Mouse (Mus musculus) heart, embryonic 13.5 days (tissue): ENCODE measurements around the gene Col4a2. TPM values are rescaled to one million over a fixed set of nuclear protein-coding genes. Genes with fewer than 3 reads are reported as not detected.

ENCODE experiments used
- ATAC-seq: fragments of 200-750 bp; cut with Nextera tagmentation; 2 replicates; pipeline ENCODE4 v1.8.0; 2017; ENCODE audit warnings: moderate TSS enrichment; ENCODE audit not compliant: insufficient number of reproducible peaks, low FRiP score, low TSS enrichment; ENCODE audit errors: extremely low read depth
- H3K27ac ChIP-seq: fragments of 300-500 bp; sonication (generic); replicated peaks from 2 replicates; pipeline ENCODE4 v1.5.1; 2015; ENCODE audit warnings: moderate library complexity, mild to moderate bottlenecking, inconsistent platforms
- H3K27me3 ChIP-seq: fragments of 300-500 bp; sonication (generic); replicated peaks from 2 replicates; pipeline ENCODE4 v1.6.1; 2015; ENCODE audit warnings: mild to moderate bottlenecking, inconsistent platforms
- H3K36me3 ChIP-seq: fragments of 300-500 bp; sonication (generic); 2 replicates; pipeline ENCODE4 v1.6.1; 2015; ENCODE audit warnings: mild to moderate bottlenecking, inconsistent platforms
- H3K4me1 ChIP-seq: fragments of 300-500 bp; sonication (generic); 2 replicates; pipeline ENCODE4 v1.6.1; 2015; ENCODE audit warnings: inconsistent platforms
- H3K4me2 ChIP-seq: fragments of 300-500 bp; sonication (generic); 2 replicates; pipeline ENCODE4 v1.6.1; 2015; ENCODE audit warnings: inconsistent platforms, mild to moderate bottlenecking, moderate library complexity
- H3K4me3 ChIP-seq: fragments of 300-500 bp; sonication (generic); 2 replicates; pipeline ENCODE4 v1.5.1; 2015; ENCODE audit warnings: moderate library complexity, mild to moderate bottlenecking, inconsistent platforms
- H3K9ac ChIP-seq: fragments of 300-500 bp; sonication (generic); 2 replicates; pipeline ENCODE4 v1.6.1; 2015; ENCODE audit warnings: inconsistent platforms, mild to moderate bottlenecking, moderate library complexity
- H3K9me3 ChIP-seq: fragments of 300-500 bp; sonication (generic); 2 replicates; pipeline ENCODE4 v1.6.1; 2016; ENCODE audit warnings: inconsistent platforms
- WGBS: fragments of 180-500 bp; shearing (Covaris S2); methylation state at CpG from one replicate; pipeline ENCODE4 v1.1.7; 2015; ENCODE audit warnings: mixed read lengths; 5-methylcytosine and 5-hydroxymethylcytosine counted together
- polyA plus RNA-seq: library from polyadenylated mRNA; unstranded; fragments of >200 nt; fragmentation: Nextera tagmentation; extraction: Ambion mirVana; gene quantifications from 2 replicates; pipeline ENCODE4 v1.2.1, GENCODE M21; 2015

The Col4a2 gene
- polyA plus RNA-seq, 1 experiment from 2014 or later: 71.5 TPM

DNA sequence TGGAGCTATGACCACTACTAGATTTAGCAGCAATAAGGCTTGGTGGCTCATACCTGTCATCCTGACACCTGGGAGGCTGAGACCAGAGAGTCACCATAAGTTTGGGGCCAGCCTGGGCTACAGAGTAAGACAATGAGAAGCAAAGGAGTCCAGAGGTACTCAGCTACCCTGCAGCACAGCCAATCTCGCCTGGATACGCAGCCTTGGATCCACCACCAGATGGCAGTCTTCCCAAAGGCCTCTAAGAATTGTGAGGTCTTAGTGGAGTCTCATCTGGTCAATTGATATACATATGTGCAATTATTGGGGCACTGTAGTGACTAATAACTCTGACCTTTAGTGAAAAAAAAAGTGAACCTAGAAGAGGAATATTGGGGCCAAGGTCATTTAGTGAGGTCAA lies 107.0 kb downstream of the Col4a2 start:
- Histone ChIP-seq H3K36me3 (peaks cover 62% of the 10 kb centered on the region), H3K27ac (peak overlapping the region; percentile 53)
- WGBS: 12% methylated on average over 2 of the region's 2 CpGs

DNA sequence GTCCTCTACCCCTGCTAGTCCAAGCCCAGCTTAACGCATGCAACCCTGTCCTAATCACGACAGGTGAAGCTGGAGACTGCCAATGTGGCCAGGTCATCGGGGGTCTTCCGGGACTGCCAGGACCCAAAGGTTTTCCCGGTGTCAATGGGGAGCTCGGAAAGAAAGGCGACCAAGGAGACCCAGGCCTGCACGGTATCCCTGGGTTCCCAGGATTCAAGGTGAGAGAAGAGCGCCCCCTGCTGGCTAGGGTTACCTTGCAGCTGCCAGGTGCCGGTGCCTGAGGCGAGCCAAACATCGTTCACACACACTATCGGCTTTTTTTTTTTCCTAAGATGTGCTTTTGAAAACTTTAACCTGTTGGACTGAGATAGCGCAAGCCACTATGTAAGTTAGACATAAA lies 108.5 kb downstream of the Col4a2 start:
- H3K4me3 ChIP-seq: no peak overlapping the region
- no peak overlapping the region for H3K4me2 ChIP-seq
- no peak for ATAC-seq
- peaks cover 31% of the 10 kb centered on the region for H3K4me1 ChIP-seq
- H3K36me3 ChIP-seq: peaks cover 62% of the 10 kb centered on the region
- 57% methylated on average over 14 of the region's 14 CpGs for WGBS
- H3K9ac ChIP-seq: no peak overlapping the region
- H3K27me3 ChIP-seq: no peaks in the 10 kb centered on the region
- H3K27ac ChIP-seq: no peak overlapping the region
- H3K9me3 ChIP-seq: no peaks in the 10 kb centered on the region

More for the DNA sequence above, 107.0 kb downstream of the Col4a2 start:
- Histone ChIP-seq H3K27me3 (no peaks in the 10 kb centered on the region), H3K9me3 (no peaks in the 10 kb centered on the region), H3K4me2 (no peak overlapping the region), H3K9ac (no peak overlapping the region), H3K4me1 (peaks cover 31% of the 10 kb centered on the region), H3K4me3 (no peak overlapping the region)
- ATAC-seq: peak; percentile 51; the same call in 1 of the 2 replicates

DNA sequence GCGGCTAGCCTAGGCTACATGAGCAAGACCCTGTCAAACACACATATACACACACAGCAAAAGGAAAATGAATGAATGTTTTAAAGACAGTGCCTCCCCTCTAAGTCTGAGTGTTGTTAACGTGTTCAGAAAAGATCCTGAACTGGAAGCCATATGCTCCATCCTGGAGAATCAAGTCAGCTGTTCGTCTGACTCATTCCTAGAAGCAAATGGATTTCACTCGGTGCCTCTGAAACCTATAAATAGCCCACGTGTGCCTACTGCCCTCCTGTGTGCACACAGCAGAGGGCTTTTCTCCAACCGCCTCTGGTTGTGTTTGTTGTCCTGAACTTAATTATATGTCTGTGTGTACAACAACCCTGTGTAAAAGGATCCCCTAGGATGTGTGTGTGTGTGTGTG lies 109.4 kb downstream of the Col4a2 start:
- Histone ChIP-seq H3K36me3 (peaks cover 63% of the 10 kb centered on the region), H3K27ac (no peak overlapping the region; the same call in 1 of the 2 replicates), H3K27me3 (no peaks in the 10 kb centered on the region), H3K4me2 (no peak overlapping the region), H3K9ac (no peak overlapping the region), H3K9me3 (no peaks in the 10 kb centered on the region), H3K4me3 (no peak overlapping the region), H3K4me1 (peaks cover 31% of the 10 kb centered on the region)
- WGBS: 46% methylated on average over 6 of the region's 6 CpGs
- ATAC-seq: no peak

DNA sequence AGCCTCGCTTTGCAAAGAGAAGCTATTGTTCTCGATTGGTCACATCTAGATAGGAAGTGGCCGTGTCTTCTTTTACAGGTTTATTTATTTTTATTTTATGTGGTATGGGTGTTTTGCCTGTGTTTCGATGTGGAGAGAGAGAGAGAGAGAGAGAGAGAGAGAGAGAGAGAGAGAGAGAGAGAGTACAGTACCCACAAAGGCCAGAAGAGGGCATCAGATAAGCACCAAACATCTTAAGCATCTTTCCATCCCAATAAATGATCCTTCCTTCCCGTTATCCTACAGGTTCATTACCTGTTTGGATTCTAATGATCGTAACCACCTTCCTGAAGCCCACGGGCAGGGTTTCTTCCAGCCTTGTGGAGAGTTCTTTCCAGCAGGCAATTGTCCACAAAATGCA lies 110.5 kb downstream of the Col4a2 start:
- Histone ChIP-seq H3K4me1 (peaks cover 30% of the 10 kb centered on the region), H3K9ac (no peak overlapping the region), H3K27me3 (no peaks in the 10 kb centered on the region), H3K4me3 (no peak overlapping the region), H3K36me3 (peaks cover 67% of the 10 kb centered on the region), H3K27ac (no peak overlapping the region), H3K4me2 (no peak overlapping the region), H3K9me3 (no peaks in the 10 kb centered on the region)
- no peak for ATAC-seq
- WGBS: 58% methylated on average over 7 of the region's 7 CpGs

DNA sequence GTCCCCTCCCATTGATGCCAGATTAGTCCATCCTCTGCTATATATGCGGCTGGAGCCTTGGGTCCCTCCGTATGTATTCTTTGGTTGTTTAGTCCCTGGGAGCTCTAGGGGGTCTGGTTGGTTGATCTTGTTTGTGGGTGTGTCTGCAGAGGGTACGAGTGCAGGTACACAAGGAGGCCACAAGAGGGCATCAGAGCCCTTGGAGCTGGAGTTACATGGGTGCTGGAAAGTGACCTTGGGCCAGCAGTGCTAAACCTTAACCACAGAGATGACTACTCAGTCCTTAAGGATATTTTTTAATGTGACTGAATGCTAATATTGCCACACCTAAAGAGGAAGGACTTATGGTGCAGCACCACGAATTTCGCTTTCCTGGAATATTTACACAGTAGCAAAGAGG lies 118.1 kb downstream of the Col4a2 start:
- Histone ChIP-seq H3K4me1 (no peaks in the 10 kb centered on the region), H3K27ac (no peak overlapping the region), H3K9ac (no peak overlapping the region), H3K4me2 (no peak overlapping the region), H3K27me3 (no peaks in the 10 kb centered on the region), H3K9me3 (no peaks in the 10 kb centered on the region), H3K36me3 (peaks cover 94% of the 10 kb centered on the region), H3K4me3 (no peak overlapping the region)
- no peak for ATAC-seq
- 56% methylated on average over 5 of the region's 5 CpGs for WGBS

DNA sequence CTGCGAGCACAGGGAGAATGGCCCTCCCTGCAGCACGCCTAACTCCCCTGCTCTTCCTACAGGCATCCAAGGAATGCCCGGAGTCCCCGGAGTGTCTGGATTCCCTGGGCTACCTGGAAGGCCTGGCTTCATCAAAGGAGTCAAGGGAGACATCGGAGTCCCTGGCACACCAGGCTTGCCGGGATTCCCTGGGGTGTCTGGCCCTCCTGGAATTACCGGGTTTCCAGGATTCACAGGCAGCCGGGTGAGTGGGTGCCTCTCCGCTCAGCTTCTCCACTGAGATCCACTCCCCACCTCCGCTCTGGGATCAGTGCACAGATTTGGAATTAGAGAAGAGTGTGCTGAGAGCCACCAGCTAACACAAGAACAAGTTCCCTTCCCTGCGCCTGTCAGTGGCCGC lies 125.3 kb downstream of the Col4a2 start:
- Histone ChIP-seq H3K4me2 (no peak overlapping the region), H3K4me1 (no peaks in the 10 kb centered on the region), H3K9me3 (no peaks in the 10 kb centered on the region), H3K9ac (no peak overlapping the region), H3K4me3 (no peak overlapping the region), H3K36me3 (peaks cover 99% of the 10 kb centered on the region), H3K27ac (no peak overlapping the region), H3K27me3 (no peaks in the 10 kb centered on the region)
- WGBS: 44% methylated on average over 12 of the region's 12 CpGs
- no peak for ATAC-seq

DNA sequence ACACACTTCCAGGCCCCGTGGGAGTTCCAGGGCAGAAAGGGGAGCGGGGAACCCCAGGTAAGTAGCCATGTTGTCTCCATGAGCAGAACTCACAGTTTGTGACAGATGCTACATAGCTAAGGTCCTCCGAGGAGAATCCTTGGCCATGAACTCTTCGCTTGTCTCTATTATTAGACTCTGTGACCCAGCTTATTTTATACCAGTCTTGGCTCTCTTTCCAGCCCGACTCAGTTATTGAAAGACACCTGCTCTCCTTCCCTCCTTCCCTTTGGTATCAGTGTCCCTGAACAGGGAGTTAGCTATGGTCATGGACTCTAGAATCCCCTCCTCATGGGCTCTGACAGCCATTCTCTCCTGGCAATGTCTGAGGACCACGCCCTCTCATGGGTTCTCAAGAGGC lies 128.7 kb downstream of the Col4a2 start:
- ATAC-seq: no peak
- Histone ChIP-seq H3K4me2 (no peak overlapping the region), H3K36me3 (peaks cover 99% of the 10 kb centered on the region), H3K4me3 (no peak overlapping the region), H3K27me3 (no peaks in the 10 kb centered on the region), H3K9ac (no peak overlapping the region), H3K4me1 (no peaks in the 10 kb centered on the region), H3K9me3 (no peaks in the 10 kb centered on the region), H3K27ac (no peak overlapping the region)
- 81% methylated on average over 6 of the region's 6 CpGs for WGBS

DNA sequence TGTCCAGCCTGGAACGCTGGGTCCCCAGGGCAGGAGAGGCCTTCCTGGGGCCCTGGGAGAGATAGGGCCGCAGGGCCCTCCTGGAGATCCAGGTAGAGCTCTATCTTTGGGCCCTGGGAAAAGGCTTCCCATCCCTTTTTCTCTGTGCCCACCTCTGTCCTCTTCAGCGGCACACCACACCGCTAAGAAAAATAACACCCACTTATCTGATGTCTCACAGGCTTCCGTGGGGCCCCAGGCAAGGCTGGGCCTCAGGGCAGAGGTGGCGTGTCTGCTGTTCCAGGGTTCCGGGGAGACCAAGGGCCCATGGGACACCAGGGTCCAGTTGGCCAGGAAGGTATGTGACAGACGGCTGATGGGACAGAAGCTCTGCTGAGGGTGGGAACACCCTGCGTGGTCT lies 131.0 kb downstream of the Col4a2 start:
- Histone ChIP-seq H3K9ac (no peak overlapping the region), H3K4me2 (no peak overlapping the region), H3K36me3 (peaks cover 100% of the 10 kb centered on the region), H3K9me3 (no peaks in the 10 kb centered on the region), H3K4me1 (no peaks in the 10 kb centered on the region), H3K27me3 (no peaks in the 10 kb centered on the region), H3K27ac (no peak overlapping the region), H3K4me3 (no peak overlapping the region)
- ATAC-seq: no peak
- 66% methylated on average over 9 of the region's 9 CpGs for WGBS

DNA sequence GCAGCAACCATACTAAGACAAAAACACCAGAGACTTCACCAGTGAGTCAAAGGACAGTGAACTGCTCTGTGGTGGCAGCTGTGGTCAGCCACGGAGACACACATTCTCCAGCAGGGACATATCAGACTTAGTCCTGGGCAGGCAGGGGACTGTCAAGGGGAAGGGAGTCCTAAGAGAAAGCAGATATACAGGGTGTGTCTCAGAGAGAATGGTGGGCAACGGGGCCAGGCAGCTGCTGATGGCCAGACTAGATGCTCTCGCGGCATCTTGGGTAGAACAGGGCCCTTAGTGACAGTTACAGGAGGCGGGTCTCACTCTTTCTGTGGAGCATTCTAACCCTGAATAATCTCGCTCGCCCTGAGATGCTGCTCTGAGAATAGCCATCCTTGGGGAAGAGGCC lies 131.6 kb downstream of the Col4a2 start:
- Histone ChIP-seq H3K27ac (no peak overlapping the region), H3K4me3 (no peak overlapping the region), H3K9me3 (no peaks in the 10 kb centered on the region), H3K4me1 (no peaks in the 10 kb centered on the region), H3K4me2 (no peak overlapping the region), H3K36me3 (peaks cover 99% of the 10 kb centered on the region), H3K27me3 (no peaks in the 10 kb centered on the region), H3K9ac (no peak overlapping the region)
- ATAC-seq: no peak
- WGBS: 68% methylated on average over 7 of the region's 7 CpGs

DNA sequence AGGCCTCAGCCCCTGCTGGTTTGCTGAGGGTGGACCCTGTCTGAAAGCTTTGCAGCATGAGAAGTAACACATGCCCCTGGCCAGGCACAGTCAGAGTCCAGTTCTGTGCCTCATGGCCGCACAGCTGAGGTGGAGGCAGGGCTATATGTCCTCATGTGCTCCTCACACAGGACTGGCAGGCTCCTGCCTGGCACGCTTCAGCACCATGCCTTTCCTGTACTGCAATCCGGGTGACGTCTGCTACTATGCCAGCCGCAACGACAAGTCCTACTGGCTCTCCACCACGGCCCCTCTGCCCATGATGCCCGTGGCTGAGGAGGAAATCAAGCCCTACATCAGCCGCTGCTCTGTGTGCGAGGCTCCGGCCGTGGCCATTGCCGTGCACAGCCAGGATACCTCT lies 133.2 kb downstream of the Col4a2 start:
- Histone ChIP-seq H3K27ac (no peak overlapping the region), H3K9me3 (no peaks in the 10 kb centered on the region), H3K36me3 (peaks cover 83% of the 10 kb centered on the region), H3K4me3 (no peak overlapping the region), H3K9ac (no peak overlapping the region), H3K27me3 (no peaks in the 10 kb centered on the region), H3K4me2 (no peak overlapping the region), H3K4me1 (peaks cover 14% of the 10 kb centered on the region)
- WGBS: 92% methylated on average over 13 of the region's 13 CpGs
- ATAC-seq: no peak

DNA sequence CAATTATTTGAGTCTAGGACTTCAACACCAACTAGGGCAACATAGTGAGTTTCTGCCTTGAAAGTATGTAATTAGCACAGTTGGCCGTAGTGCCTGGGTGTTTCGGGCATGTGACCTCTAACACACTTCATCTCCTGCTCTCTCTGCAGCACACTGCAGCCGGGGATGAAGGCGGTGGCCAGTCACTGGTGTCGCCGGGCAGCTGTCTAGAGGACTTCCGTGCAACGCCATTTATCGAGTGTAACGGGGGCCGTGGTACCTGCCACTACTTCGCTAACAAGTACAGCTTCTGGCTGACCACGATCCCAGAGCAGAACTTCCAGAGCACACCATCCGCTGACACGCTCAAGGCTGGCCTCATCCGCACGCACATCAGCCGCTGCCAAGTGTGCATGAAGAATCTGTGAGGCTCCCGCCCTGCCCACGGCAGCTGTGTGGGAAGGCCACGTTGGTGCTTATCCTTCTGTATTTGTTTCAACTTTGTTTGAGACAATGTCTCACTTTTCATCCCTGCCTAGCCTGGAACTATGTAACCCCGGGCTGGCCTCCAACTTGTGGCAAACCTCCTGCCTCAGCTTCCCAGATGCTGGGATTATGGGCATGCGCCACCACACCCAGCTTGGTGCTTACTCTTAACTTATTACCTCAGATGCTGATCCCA lies 135.4 kb downstream of the Col4a2 start:
- Histone ChIP-seq H3K4me2 (no peak overlapping the region), H3K9me3 (no peaks in the 10 kb centered on the region), H3K27me3 (no peaks in the 10 kb centered on the region), H3K9ac (no peak overlapping the region), H3K4me3 (no peak overlapping the region), H3K36me3 (peaks cover 61% of the 10 kb centered on the region), H3K27ac (no peak overlapping the region), H3K4me1 (peaks cover 26% of the 10 kb centered on the region)
- no peak for ATAC-seq
- 83% methylated on average over 23 of the region's 23 CpGs for WGBS
